Mouse (Mus musculus): ENCODE measurements around the gene Cks2. TPM values are rescaled to one million over a fixed set of nuclear protein-coding genes. Genes with fewer than 3 reads are reported as not detected.

Cks2 gene
- polyA plus RNA-seq, 1 experiment = 4.8 TPM

DNA sequence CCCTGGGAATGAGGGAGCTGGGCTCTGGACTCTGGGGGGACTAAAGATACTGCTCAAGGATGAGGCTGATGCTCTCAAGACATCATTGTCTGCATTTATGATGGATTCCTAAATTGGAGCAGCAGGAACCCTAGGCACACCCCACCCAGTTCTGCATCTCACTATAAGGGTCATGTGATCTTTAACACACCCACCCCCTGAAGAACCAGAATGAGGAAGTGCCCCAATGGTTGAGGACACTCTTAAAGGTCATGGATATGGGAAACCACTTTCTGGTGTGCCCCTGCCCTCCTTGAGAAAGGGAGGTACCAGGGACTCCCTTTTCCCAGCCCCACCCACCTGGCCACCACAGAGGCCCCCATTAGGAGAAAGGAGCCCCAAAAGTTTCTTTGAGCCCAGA lies 51.4 kb downstream of the Cks2 start:
- no peaks in the 10 kb centered on the region for H3K4me1 ChIP-seq (ENCODE audit: control insufficient read depth, insufficient read depth, low read length)
- no peak for DNase-seq
- TF ChIP-seq POLR2A (IDR thresholded peaks at IDR 0.05; ENCODE audit: borderline replicate concordance, extremely low read depth, low read depth, low read length) (no peak), CTCF (IDR thresholded peaks at IDR 0.05; ENCODE audit: insufficient read depth, low read length) (no peak)
- H3K4me3 ChIP-seq (replicated peaks; ENCODE audit: extremely low read depth, low read depth, low read length) = no peak overlapping the region

DNA sequence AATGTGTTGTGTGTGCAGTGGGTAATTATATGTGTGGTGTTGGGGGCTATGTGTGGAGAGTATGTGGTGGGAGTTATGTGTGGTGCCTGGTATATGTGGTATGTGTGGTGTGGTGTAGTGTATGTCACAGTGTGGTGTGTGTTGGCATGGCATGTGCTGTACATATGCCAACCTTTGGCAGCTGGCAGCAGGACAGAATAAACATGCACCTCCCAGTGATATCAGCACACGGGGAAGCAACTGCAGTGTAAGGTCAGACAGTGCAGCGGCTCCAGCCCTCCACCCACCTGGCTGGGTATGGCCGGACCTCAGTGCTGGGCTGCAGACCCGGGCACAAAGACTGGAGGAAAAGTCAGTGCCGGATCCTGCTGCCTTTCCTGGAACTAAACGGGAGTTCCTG lies 52.4 kb downstream of the Cks2 start:
- no peak for TF ChIP-seq POLR2A (IDR thresholded peaks at IDR 0.05; ENCODE audit: borderline replicate concordance, extremely low read depth, low read depth, low read length)
- TF ChIP-seq CTCF (IDR thresholded peaks at IDR 0.05; ENCODE audit: insufficient read depth, low read length) = no peak
- no peak for DNase-seq
- no peak overlapping the region for H3K4me3 ChIP-seq (replicated peaks; ENCODE audit: extremely low read depth, low read depth, low read length)
- H3K4me1 ChIP-seq (ENCODE audit: control insufficient read depth, insufficient read depth, low read length) = no peaks in the 10 kb centered on the region
- 59% methylated on average over 6 of the region's 6 CpGs for WGBS

DNA sequence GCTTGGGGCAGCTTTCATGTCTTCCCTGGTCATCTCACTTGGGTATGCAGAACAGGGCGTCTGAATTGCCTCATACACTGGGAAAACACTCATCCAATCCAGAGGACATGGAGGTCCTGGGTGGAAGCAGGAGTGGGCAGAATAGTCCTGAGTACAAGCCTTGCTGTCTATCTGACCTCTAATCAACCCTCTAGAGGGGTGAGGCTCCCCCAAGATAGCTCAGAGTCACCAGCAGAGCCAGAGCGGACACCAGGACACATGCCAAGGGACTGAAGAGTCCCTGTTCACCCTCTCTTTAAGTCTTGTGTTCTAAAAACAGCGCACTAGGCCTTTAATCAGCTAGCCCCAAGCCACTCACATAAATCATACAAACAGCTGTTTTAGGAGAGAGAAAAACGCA lies 52.9 kb downstream of the Cks2 start:
- no peak for TF ChIP-seq POLR2A (IDR thresholded peaks at IDR 0.05; ENCODE audit: borderline replicate concordance, extremely low read depth, low read depth, low read length)
- DNase-seq = no peak
- Histone ChIP-seq H3K4me3 (replicated peaks; ENCODE audit: extremely low read depth, low read depth, low read length) (no peak overlapping the region), H3K4me1 (ENCODE audit: control insufficient read depth, insufficient read depth, low read length) (no peaks in the 10 kb centered on the region)
- WGBS = 64% methylated on average over 4 of the region's 4 CpGs

DNA sequence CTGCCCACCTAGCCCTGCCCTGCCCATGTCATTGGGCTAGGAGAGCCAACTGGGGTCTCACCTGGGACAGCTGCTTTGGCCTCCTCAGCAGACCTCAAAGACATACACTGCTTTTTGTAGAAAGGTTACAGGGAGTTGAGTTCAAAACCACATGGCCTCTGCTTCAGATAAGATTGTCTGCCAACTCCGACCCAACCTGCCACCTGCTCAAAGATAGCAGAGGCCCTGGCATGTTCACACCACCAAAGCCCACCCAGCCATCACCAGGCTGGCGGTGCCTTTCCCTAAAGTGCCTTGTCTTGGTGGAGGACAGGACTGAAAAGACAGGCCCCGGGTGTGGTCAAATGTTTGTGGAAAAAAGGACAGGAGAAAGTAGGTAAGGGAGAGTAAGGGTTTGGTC lies 53.3 kb downstream of the Cks2 start:
- WGBS = 76% methylated on average over 3 of the region's 3 CpGs
- DNase-seq = no peak
- H3K4me1 ChIP-seq (ENCODE audit: control insufficient read depth, insufficient read depth, low read length) = no peaks in the 10 kb centered on the region
- no peak overlapping the region for H3K4me3 ChIP-seq (replicated peaks; ENCODE audit: extremely low read depth, low read depth, low read length)
- TF ChIP-seq CTCF (IDR thresholded peaks at IDR 0.05; ENCODE audit: insufficient read depth, low read length) (no peak), POLR2A (IDR thresholded peaks at IDR 0.05; ENCODE audit: borderline replicate concordance, extremely low read depth, low read depth, low read length) (no peak)

Other genes with a start within 250 kb of the Cks2 start
- gene S1pr3, start 236.6 kb upstream of the Cks2 start, polyA plus RNA-seq (2012; rRNA removed) = 38.6 and 51.1 TPM in 2 replicates
- gene Shc3, start 75.8 kb upstream of the Cks2 start, polyA plus RNA-seq (2012; rRNA removed) = 0.22 and 0.45 TPM in 2 replicates
- gene Secisbp2, start 6.5 kb downstream of the Cks2 start, polyA plus RNA-seq (2012; rRNA removed) = 18.1 and 21.3 TPM in 2 replicates
- 15.0 and 23.3 TPM in 2 replicates for gene Sema4d, start 148.5 kb downstream of the Cks2 start, polyA plus RNA-seq (2012; rRNA removed)
- gene Gadd45g, start 201.4 kb downstream of the Cks2 start, polyA plus RNA-seq (2012; rRNA removed) = 43.5 and 60.1 TPM in 2 replicates